Mouse (Mus musculus) embryonic facial prominence, embryonic 12.5 days (tissue): Measurements from ENCODE around the gene Psg17. TPM values are rescaled to one million over a fixed set of nuclear protein-coding genes. Genes with fewer than 3 reads are reported as not detected.
"Not testable (repeated sequence)": the region's sequence is repeated elsewhere in the genome, so short reads cannot be mapped to it uniquely, and the experiment has no call there.

Source experiments
- ATAC-seq: fragments of 200-750 bp; cut with Nextera tagmentation; 2 replicates; pipeline ENCODE4 v1.8.0; 2017; ENCODE audit not compliant: insufficient number of reproducible peaks, insufficient read depth, low FRiP score, low TSS enrichment
- H3K27ac ChIP-seq: fragments of 300-500 bp; sonication (generic); 2 replicates; pipeline ENCODE4 v1.5.1; 2016; ENCODE audit warnings: mild to moderate bottlenecking
- H3K27me3 ChIP-seq: fragments of 300-500 bp; sonication (generic); 2 replicates; pipeline ENCODE4 v1.6.1; 2016; ENCODE audit warnings: mild to moderate bottlenecking, moderate library complexity
- H3K36me3 ChIP-seq: fragments of 300-500 bp; sonication (generic); 2 replicates; pipeline ENCODE4 v1.6.1; 2016; ENCODE audit warnings: mild to moderate bottlenecking
- H3K4me1 ChIP-seq: fragments of 300-500 bp; sonication (generic); 2 replicates; pipeline ENCODE4 v1.6.1; 2016
- H3K4me2 ChIP-seq: fragments of 300-500 bp; sonication (generic); replicated peaks from 2 replicates; pipeline ENCODE4 v1.6.1; 2016; ENCODE audit warnings: mild to moderate bottlenecking, moderate library complexity
- H3K4me3 ChIP-seq: fragments of 300-500 bp; sonication (generic); 2 replicates; pipeline ENCODE4 v1.5.1; 2016; ENCODE audit warnings: mild to moderate bottlenecking
- H3K9ac ChIP-seq: fragments of 300-500 bp; sonication (generic); 2 replicates; pipeline ENCODE4 v1.6.1; 2016; ENCODE audit warnings: mild to moderate bottlenecking, moderate library complexity
- H3K9me3 ChIP-seq: fragments of 300-500 bp; sonication (generic); 2 replicates; pipeline ENCODE4 v1.6.1; 2016; ENCODE audit warnings: mild to moderate bottlenecking, moderate library complexity
- WGBS: fragments of 180-500 bp; shearing (Covaris S2); methylation state at CpG from one replicate; pipeline ENCODE4 v1.1.7; 2016; 5-methylcytosine and 5-hydroxymethylcytosine counted together
- polyA plus RNA-seq: library from polyadenylated mRNA; unstranded; fragments of >200 nt; fragmentation: Nextera tagmentation; extraction: Ambion mirVana; gene quantifications from 2 replicates; pipeline ENCODE4 v1.2.1, GENCODE M21; 2016

The Psg17 gene
- polyA plus RNA-seq, 1 experiment from 2014 or later, result not detected

DNA sequence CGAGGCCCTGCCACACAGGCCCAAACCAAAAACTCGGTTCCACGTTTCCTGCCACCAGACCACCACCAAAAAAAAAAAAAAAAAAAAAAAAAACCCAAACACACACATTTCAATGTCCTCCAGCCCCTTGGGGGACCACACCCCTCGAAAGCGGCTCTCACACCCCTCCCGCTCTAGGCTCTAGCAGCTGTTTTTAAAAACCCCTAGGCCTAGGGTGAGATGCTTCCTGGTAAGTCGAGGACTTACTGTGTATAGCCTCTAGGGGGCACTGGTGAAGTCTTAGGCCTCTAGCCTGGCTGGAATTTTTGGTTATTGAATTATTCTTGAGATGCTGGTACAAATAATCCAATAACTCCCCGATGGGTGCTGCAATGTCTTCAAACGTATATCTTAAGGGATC, 7.2 kb upstream of the Psg17 start:
- 54% methylated on average over 9 of the region's 9 CpGs for WGBS
- Histone ChIP-seq H3K36me3 (no peaks in the 10 kb centered on the region), H3K9me3 (no peaks in the 10 kb centered on the region)

DNA sequence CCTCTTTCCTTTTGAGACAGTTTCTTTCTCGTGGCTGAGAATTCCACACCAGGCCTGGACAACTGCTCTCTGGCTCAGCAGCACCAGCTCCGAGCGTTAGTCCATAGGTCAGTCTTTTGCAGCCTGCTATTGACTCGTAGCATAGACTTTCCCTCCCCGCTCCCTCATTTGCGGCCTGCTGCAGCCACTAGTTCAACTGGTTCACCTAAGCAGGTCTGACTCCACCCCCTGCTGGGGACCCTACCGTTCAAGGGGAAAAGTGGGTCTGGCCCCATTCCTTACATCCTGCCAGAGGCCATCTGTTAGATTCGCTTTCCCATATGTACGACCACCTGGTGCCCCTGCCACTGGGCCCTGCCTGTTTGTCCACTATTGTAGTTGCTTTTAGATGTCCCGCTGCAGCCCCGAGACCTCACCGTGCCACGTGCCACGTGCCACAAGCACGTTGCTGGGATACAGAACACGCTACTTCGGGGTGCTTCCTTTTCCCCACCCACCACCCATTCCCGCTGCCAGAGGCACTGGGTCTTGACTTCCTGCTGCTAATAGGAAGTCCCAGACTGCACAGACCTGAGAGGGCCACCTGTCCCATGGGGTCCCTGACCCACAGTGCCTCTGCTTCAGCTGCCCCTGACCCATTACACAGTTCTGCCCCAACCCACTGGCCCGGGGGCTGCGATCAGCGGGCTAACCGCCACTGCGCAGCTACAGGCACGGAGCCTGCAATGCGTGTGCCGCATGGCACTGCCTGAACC, 6.6 kb upstream of the Psg17 start:
- H3K4me2 ChIP-seq, result no peak overlapping the region
- no peaks in the 10 kb centered on the region for H3K36me3 ChIP-seq
- H3K9me3 ChIP-seq, result no peaks in the 10 kb centered on the region
- no peaks in the 10 kb centered on the region for H3K4me1 ChIP-seq
- no peaks in the 10 kb centered on the region for H3K27me3 ChIP-seq
- 65% methylated on average over 26 of the region's 26 CpGs for WGBS
- no peak overlapping the region for H3K27ac ChIP-seq
- 0 out of 2 replicates have a peak, but pooled peaks have one; percentile 28 for ATAC-seq
- no peak overlapping the region for H3K4me3 ChIP-seq
- no peak overlapping the region for H3K9ac ChIP-seq

More for the DNA sequence above, 7.2 kb upstream of the Psg17 start:
- Histone ChIP-seq H3K4me1 (no peaks in the 10 kb centered on the region), H3K27ac (no peak overlapping the region), H3K27me3 (no peaks in the 10 kb centered on the region), H3K4me2 (no peak overlapping the region), H3K4me3 (no peak overlapping the region), H3K9ac (no peak overlapping the region)
- ATAC-seq, result no peak

DNA sequence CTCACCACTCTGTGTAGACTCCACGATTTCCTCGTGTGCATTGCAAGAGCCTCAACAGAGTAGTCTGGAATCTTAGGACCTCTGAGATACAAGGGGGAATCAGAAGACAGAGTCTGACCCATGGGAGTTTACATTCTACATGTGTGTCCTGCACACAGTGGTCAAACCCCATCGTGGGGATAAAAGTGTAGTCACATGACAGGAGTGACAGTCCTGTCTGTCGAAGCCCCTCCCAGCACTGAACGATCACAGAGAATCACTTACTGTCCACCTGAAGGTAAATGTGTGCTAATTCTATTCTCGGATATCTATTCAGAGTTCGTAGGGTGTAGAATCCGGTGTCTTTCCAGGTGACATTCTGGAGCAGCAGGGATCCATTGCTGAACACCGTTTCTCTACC, 3.1 kb downstream of the Psg17 start:
- Histone ChIP-seq H3K4me2 (no peak overlapping the region), H3K27ac (no peak overlapping the region), H3K36me3 (no peaks in the 10 kb centered on the region), H3K4me3 (no peak overlapping the region), H3K4me1 (no peaks in the 10 kb centered on the region), H3K27me3 (no peaks in the 10 kb centered on the region), H3K9me3 (no peaks in the 10 kb centered on the region), H3K9ac (no peak overlapping the region)
- 81% methylated on average over 9 of the region's 9 CpGs for WGBS
- ATAC-seq, result no peak

DNA sequence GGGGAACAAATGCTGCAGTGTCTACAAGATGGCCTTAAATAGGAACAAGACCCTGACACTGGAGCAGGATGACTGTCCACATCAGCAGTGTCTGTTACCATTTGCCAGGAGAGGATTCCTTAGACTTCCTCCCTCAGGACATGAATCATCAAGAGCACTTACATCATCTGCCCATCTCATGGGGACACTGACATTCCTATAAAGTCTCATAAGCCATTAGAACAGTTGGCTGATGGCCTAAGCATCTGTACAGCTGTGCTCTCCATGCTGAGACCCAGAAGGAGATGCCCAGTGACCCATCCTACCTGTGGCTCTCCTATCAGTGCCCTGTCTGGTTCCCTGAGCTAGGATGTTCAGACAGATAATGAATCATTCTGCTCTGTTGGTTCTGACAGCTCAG, 17.9 kb downstream of the Psg17 start:
- no peak overlapping the region for H3K27ac ChIP-seq
- H3K4me2 ChIP-seq, result no peak overlapping the region
- H3K9me3 ChIP-seq, result no peaks in the 10 kb centered on the region
- H3K27me3 ChIP-seq, result no peaks in the 10 kb centered on the region
- no peak overlapping the region for H3K4me3 ChIP-seq
- no peak overlapping the region for H3K9ac ChIP-seq
- H3K4me1 ChIP-seq, result no peaks in the 10 kb centered on the region
- no peak for ATAC-seq
- H3K36me3 ChIP-seq, result no peaks in the 10 kb centered on the region

DNA sequence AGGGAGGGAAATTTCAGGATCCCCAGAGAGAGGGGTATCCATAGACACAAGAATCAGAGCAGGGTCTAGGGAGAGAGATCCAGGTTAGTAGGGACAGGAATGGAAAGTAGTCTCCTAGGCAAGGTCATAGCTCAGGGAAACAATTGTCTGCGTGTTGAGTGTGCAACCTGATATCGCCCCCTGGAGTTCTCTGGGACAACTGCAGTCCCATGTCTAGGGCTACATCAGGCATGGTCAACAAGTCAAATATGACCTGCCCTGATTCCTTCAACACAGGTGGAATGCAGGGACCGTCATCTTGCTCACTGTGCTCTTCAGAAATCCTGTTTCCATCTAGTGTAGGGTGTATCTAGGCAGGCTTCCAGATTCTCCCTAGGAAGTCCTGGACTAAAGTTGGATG, 22.3 kb downstream of the Psg17 start:
- no peak overlapping the region for H3K27ac ChIP-seq
- H3K4me3 ChIP-seq, result no peak overlapping the region
- no peaks in the 10 kb centered on the region for H3K36me3 ChIP-seq
- WGBS, result 48% methylated on average over 3 of the region's 3 CpGs
- no peak overlapping the region for H3K4me2 ChIP-seq
- H3K9ac ChIP-seq, result no peak overlapping the region
- ATAC-seq, result no peak
- H3K9me3 ChIP-seq, result no peaks in the 10 kb centered on the region
- H3K27me3 ChIP-seq, result no peaks in the 10 kb centered on the region
- no peaks in the 10 kb centered on the region for H3K4me1 ChIP-seq

DNA sequence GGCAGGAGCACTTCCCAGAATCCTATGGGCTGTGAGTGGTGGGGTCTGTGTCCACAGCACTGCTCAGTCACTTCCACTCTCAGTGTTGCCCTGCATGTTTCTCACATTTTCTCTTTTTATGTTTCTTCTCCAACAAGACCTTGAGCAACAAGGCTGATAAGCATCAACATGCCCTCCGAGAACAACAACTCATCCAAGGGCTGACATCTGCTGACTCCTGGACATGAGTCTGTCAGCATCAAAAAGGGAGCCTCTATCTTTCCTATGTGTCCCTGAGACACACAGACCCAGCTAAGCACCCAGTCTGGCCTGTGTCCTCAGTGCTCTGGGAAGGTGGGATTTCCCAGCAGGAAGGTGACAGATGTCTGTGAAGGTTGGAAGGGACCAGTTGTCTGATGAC, 23.0 kb downstream of the Psg17 start, which contains the start of gene Psg19:
TSS of gene Psg19 (minus strand) at position 101 of the 400 bp plus-strand sequence.
- no peaks in the 10 kb centered on the region for H3K27me3 ChIP-seq
- no peak within 1 kb of the TSS for H3K9ac ChIP-seq
- no peak within 1 kb of the TSS for H3K4me2 ChIP-seq
- no peak for ATAC-seq
- H3K4me1 ChIP-seq, result no peaks in the 10 kb centered on the region
- 77% methylated on average over 1 of the region's 1 CpGs for WGBS
- H3K4me3 ChIP-seq, result no peak within 1 kb of the TSS
- H3K9me3 ChIP-seq, result no peaks in the 10 kb centered on the region
- H3K27ac ChIP-seq, result no peak within 1 kb of the TSS
- no peaks in the 10 kb centered on the region for H3K36me3 ChIP-seq

DNA sequence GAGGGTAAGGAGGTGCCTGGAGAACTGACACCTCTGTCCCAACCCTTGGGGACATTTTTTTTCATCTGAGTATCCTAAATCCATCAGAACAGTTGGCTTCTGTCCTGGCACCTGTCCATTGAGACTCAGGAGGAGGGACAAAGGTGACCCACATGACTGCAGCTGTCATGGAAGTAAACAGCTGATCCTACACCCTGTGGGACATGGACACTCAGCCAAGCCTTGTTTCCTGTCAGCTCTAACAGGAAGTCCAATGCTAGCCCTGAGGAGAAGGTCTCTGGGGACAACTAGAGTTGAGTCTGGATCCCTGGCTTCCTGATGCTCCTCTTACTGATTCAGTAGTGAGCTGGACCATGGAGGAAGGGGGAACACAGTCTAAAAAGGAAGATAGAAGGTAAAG, 30.7 kb downstream of the Psg17 start:
- H3K27ac ChIP-seq, ATAC-seq, H3K9me3 ChIP-seq, H3K4me1 ChIP-seq, H3K4me3 ChIP-seq, H3K36me3 ChIP-seq, H3K4me2 ChIP-seq, H3K27me3 ChIP-seq, H3K9ac ChIP-seq: not testable (repeated sequence)

DNA sequence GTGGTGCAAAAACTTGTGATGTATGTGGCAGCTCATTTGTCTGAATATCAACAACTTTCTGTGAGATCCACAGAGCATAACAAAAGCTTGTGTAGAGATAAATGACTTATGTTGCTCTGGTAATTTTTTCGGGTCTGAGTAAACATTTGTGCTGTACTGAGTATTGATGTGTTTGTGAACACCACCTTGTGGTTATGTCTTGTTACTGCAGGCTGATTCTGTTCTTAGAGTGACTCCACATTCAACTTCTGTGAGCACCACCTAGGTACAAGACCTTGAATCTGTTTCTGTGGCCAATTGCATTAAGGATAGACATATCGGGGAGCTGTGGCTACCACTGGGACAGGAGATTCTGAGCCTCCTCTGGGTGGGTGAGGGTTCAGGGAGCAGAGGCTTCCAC, 40.1 kb downstream of the Psg17 start:
- H3K36me3 ChIP-seq, H3K4me2 ChIP-seq, H3K4me3 ChIP-seq, H3K4me1 ChIP-seq, H3K27me3 ChIP-seq, H3K27ac ChIP-seq, H3K9me3 ChIP-seq, H3K9ac ChIP-seq: not testable (repeated sequence)
- 46% methylated on average over 2 of the region's 2 CpGs for WGBS
- 0 out of 2 replicates have a peak, but pooled peaks have one; percentile 3 for ATAC-seq

DNA sequence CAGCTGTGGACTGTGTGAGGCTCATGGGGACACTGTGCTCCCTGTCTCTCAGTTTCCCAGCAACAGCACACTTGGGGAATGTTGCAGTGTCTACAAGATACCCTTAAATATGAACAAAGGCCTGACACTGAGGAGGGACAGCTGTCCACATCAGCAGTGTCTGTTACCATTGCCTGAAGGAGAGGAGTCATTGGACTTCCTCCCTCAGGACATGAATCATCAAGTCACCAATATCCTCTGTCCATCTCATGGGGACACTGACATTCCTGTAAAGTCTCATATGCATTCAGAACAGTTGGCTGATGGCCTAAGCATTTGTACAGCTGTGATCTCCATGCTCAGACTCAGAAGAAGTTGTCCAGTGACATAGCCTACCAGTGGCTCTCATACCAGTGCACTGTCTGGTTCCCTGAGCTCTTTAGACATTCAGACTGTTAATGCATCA, 42.0 kb downstream of the Psg17 start:
- Histone ChIP-seq H3K36me3 (no peaks in the 10 kb centered on the region), H3K27ac (no peak overlapping the region), H3K4me3 (no peak overlapping the region), H3K4me1 (no peaks in the 10 kb centered on the region), H3K9ac (no peak overlapping the region), H3K27me3 (no peaks in the 10 kb centered on the region), H3K9me3 (no peaks in the 10 kb centered on the region), H3K4me2 (no peak overlapping the region)
- no peak for ATAC-seq

Other genes starting within 250 kb of the Psg17 start
- not detected in 2 replicates for gene Psg23, start 205.1 kb downstream of the Psg17 start, polyA plus RNA-seq
- not detected in 2 replicates for gene Psg21, start 164.9 kb downstream of the Psg17 start, polyA plus RNA-seq
- not detected in 2 replicates for gene Psg20, start 135.4 kb downstream of the Psg17 start, polyA plus RNA-seq
- not detected in 2 replicates for gene Psg22, start 103.5 kb downstream of the Psg17 start, polyA plus RNA-seq
- gene Psg19, start 23.1 kb downstream of the Psg17 start, polyA plus RNA-seq, result not detected in 2 replicates
- gene Mill2, start 18.4 kb upstream of the Psg17 start, polyA plus RNA-seq, result 0.12 and 0.28 TPM in 2 replicates
- 1.1 and 2.0 TPM in 2 replicates for gene Pglyrp1, start 49.7 kb upstream of the Psg17 start, polyA plus RNA-seq
- gene Ccdc61, start 88.8 kb upstream of the Psg17 start, polyA plus RNA-seq, result 39.7 and 41.0 TPM in 2 replicates
- 1.1 TPM in 2 replicates for gene Nova2, start 104.3 kb upstream of the Psg17 start, polyA plus RNA-seq
- gene Nanos2, start 165.8 kb upstream of the Psg17 start, polyA plus RNA-seq, result not detected in 2 replicates
- 7.7 and 9.8 TPM in 2 replicates for gene Mypop, start 169.6 kb upstream of the Psg17 start, polyA plus RNA-seq
- gene Irf2bp1, start 182.4 kb upstream of the Psg17 start, polyA plus RNA-seq, result 47.1 and 48.6 TPM in 2 replicates
- 0.13 and 0.18 TPM in 2 replicates for gene Foxa3, start 201.9 kb upstream of the Psg17 start, polyA plus RNA-seq
- 51.8 and 56.5 TPM in 2 replicates for gene Sympk, start 202.8 kb upstream of the Psg17 start, polyA plus RNA-seq
- not detected in 2 replicates for gene Rsph6a, start 233.1 kb upstream of the Psg17 start, polyA plus RNA-seq